Mouse (Mus musculus) forebrain, embryonic 14.5 days (tissue): ENCODE data around the gene Cntn1. TPM values are rescaled to one million over a fixed set of nuclear protein-coding genes. Genes with fewer than 3 reads are reported as not detected.
A peak's percentile ranks its signal among the peaks of the same experiment; 100 is the strongest.

Experiments
- ATAC-seq: fragments of 200-750 bp; cut with Nextera tagmentation; 2 replicates; pipeline ENCODE4 v1.8.0; 2017; ENCODE audit warnings: mild to moderate bottlenecking, moderate library complexity
- DNase-seq: peaks from one replicate; pipeline ENCODE4 v3.0.0-alpha.2; 2015; ENCODE audit warnings: low spot score
- H3K27ac ChIP-seq: fragments of 300-500 bp; sonication (generic); 2 replicates; pipeline ENCODE4 v1.5.1; 2014; ENCODE audit warnings: low read depth, mild to moderate bottlenecking, control low read depth, low read length, moderate library complexity
- H3K27me3 ChIP-seq: fragments of 300-500 bp; sonication (generic); replicated peaks from 2 replicates; pipeline ENCODE4 v1.6.1; 2014; ENCODE audit warnings: low read length, control low read depth, mixed read lengths; ENCODE audit not compliant: control insufficient read depth, insufficient read depth
- H3K36me3 ChIP-seq: fragments of 300-500 bp; sonication (generic); 2 replicates; pipeline ENCODE4 v1.6.1; 2014; ENCODE audit warnings: low read length, control low read depth; ENCODE audit not compliant: control insufficient read depth, insufficient read depth
- H3K4me1 ChIP-seq: fragments of 300-500 bp; sonication (generic); 2 replicates; pipeline ENCODE4 v1.6.1; 2014; ENCODE audit warnings: antibody characterized with exemption, low read length, control low read depth; ENCODE audit not compliant: control insufficient read depth, insufficient read depth
- H3K4me2 ChIP-seq: fragments of 300-500 bp; sonication (generic); 2 replicates; pipeline ENCODE4 v1.6.1; 2014; ENCODE audit warnings: mild to moderate bottlenecking, control low read depth, low read length
- H3K4me3 ChIP-seq: fragments of 300-500 bp; sonication (generic); 2 replicates; pipeline ENCODE4 v1.5.1; 2014; ENCODE audit warnings: low read depth, low read length, control low read depth
- H3K9ac ChIP-seq: fragments of 300-500 bp; sonication (generic); 2 replicates; pipeline ENCODE4 v1.6.1; 2014; ENCODE audit warnings: mild to moderate bottlenecking, low read length, control low read depth, moderate library complexity
- H3K9me3 ChIP-seq: fragments of 300-500 bp; sonication (generic); replicated peaks from 2 replicates; pipeline ENCODE4 v1.6.1; 2016; ENCODE audit warnings: low read length, control low read depth, mixed read lengths; ENCODE audit not compliant: control insufficient read depth
- WGBS: fragments of 180-500 bp; shearing (Covaris S2); extraction: QIAGEN DNeasy Blood & Tissue Kit; methylation state at CpG from one replicate; pipeline ENCODE4 v1.1.7; 2014; 5-methylcytosine and 5-hydroxymethylcytosine counted together
- polyA plus RNA-seq: library from polyadenylated mRNA; unstranded; fragments of >200 nt; fragmentation: Nextera tagmentation; extraction: Ambion mirVana; gene quantifications from 2 replicates; pipeline ENCODE4 v1.2.1, GENCODE M21; 2014

The Cntn1 gene
- polyA plus RNA-seq, 1 experiment from 2014 or later, result 23.4 TPM

DNA sequence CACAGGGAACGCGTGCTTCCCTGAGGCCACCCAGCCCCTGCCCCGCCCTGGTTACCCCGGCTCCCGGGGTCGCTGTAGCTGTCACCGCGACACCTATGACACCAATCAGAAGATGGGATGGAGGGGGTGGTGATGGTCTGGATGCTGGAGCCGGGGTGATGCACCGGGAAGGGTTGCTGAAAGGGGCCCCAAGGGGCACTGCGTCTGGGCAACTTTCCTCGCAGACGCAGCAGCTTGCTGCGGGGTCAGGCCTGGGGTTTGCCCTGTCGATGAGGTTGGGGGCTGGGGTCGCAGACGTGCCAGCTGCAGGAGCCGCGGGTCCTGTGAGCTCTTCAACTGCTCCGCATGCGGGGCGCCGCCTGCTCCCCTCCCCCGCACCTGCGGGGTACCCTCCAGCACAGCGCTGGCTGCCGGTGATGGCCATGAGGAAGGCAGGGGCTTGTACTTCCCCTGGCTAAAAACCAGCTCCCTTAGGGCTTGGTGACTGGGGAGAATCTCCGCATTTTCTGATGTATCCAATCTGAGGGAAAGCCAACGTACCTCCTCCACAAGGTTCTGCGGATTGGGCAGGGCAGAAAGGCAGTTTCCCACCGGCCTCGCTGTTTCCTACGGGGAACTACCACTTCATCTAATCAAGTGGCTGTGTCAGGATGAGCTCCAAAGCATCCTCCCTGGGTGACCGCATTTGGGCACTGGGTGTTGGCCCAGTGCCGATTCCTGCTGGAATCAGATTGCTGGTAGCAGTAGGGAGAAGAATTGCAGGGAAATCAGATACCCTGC lies 578 bp downstream of the Cntn1 start:
- DNase-seq, result peak; percentile 71
- Histone ChIP-seq H3K9ac (peak overlapping the region; percentile 71), H3K36me3 (no peaks in the 10 kb centered on the region), H3K4me2 (peak overlapping the region; percentile 98), H3K27ac (peak overlapping the region; percentile 68), H3K4me3 (peak overlapping the region; percentile 59), H3K27me3 (no peaks in the 10 kb centered on the region), H3K4me1 (peaks cover 5% of the 10 kb centered on the region), H3K9me3 (no peaks in the 10 kb centered on the region)
- WGBS, result under 1% methylated on average over 35 of the region's 35 CpGs
- ATAC-seq, result peak; percentile 78

DNA sequence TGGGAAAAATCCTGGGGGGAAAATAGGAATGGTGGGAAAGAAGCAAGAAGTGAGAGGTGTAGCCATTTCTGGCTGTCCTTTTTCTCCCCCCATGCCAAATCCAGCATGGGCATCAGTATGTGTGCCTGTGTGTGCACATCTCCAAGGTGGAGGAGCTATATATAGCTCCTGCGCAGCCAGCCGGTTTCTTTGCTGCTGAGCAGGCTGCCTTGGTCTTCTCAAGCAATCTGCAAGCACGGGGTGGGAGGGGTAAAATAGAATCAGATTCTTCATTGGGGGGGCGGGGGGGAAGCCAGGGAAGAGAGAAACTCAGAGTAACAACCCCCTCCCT lies 1.1 kb downstream of the Cntn1 start:
- WGBS, result 14% methylated on average over 4 of the region's 4 CpGs
- H3K9me3 ChIP-seq, result no peaks in the 10 kb centered on the region
- DNase-seq, result peak; percentile 51
- peak overlapping the region; percentile 98 for H3K4me2 ChIP-seq
- H3K4me1 ChIP-seq, result peaks cover 5% of the 10 kb centered on the region
- H3K4me3 ChIP-seq, result peak overlapping the region; percentile 59
- no peaks in the 10 kb centered on the region for H3K36me3 ChIP-seq
- ATAC-seq, result peak; percentile 49
- peak overlapping the region; percentile 68 for H3K27ac ChIP-seq
- no peaks in the 10 kb centered on the region for H3K27me3 ChIP-seq
- peak overlapping the region; percentile 71 for H3K9ac ChIP-seq

DNA sequence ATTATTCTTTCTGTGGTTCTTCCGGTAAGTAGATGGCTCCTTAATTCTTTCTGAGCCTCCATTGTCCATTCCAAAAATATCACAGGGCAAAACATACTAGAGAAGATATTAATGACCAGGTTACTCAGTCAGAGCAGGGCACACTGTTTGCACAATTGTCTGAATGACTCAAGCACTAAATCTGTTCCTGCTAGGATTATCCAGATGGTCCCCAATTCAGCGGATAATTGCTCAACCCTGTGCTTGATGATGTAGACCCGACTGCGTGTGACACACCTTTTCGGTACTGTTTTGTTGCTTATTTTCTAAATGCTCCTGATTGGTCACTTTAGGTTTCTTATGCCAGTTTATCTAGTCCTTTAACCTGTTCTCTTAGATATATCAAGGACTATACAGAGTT lies 6.6 kb downstream of the Cntn1 start:
- no peak for ATAC-seq
- H3K9ac ChIP-seq, result no peak overlapping the region
- H3K27ac ChIP-seq, result no peak overlapping the region
- H3K36me3 ChIP-seq, result no peaks in the 10 kb centered on the region
- 91% methylated on average over 5 of the region's 5 CpGs for WGBS
- no peak overlapping the region for H3K4me2 ChIP-seq
- DNase-seq, result no peak
- H3K9me3 ChIP-seq, result no peaks in the 10 kb centered on the region
- no peak overlapping the region for H3K4me3 ChIP-seq
- no peaks in the 10 kb centered on the region for H3K27me3 ChIP-seq
- no peaks in the 10 kb centered on the region for H3K4me1 ChIP-seq

DNA sequence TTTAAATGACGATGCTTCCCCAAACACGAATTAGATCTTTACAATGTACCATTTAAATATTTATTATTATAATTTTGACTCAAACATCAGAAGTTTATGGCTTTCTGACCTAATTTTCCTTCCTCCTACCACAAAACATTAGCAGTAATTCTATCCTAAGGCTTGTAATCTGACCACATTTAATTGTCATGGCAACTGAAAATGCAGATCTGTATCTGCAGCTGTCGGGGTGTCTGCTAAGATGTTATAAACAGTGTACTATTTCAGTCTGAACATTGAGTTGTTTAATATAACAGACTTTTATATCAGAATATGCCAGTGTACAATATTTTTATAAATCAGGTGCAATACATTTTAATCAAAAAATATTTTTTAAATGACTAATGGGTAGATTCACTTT lies 10.0 kb downstream of the Cntn1 start:
- H3K4me3 ChIP-seq, result no peak overlapping the region
- H3K4me1 ChIP-seq, result no peaks in the 10 kb centered on the region
- H3K4me2 ChIP-seq, result no peak overlapping the region
- no peaks in the 10 kb centered on the region for H3K9me3 ChIP-seq
- no peaks in the 10 kb centered on the region for H3K27me3 ChIP-seq
- no peak overlapping the region for H3K27ac ChIP-seq
- ATAC-seq, result no peak
- DNase-seq, result peak; percentile 37
- H3K9ac ChIP-seq, result no peak overlapping the region
- no peaks in the 10 kb centered on the region for H3K36me3 ChIP-seq
- 63% methylated on average over 3 of the region's 3 CpGs for WGBS

DNA sequence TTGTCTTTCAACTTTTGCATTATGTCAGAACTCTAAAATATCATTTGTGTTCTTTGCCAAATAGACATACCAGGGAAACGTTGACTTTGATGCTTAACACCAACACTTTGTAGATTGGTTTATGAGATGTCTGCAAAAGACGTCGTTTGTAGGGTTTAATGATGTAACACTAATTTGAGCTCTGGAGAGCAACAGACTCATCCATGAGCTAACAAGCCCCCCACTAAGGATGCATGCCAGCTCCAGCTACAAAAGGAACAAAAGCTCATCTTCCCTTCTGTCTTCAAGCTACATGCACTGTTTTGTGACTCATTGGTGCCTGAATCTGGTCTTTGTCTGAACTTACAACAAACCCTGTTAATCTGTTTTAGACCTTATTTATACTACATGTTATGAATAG lies 28.5 kb downstream of the Cntn1 start:
- 18% methylated on average over 3 of the region's 3 CpGs for WGBS
- Histone ChIP-seq H3K27ac (no peak overlapping the region), H3K4me2 (no peak overlapping the region), H3K4me1 (no peaks in the 10 kb centered on the region), H3K9ac (no peak overlapping the region), H3K27me3 (no peaks in the 10 kb centered on the region), H3K4me3 (no peak overlapping the region), H3K9me3 (no peaks in the 10 kb centered on the region), H3K36me3 (no peaks in the 10 kb centered on the region)
- DNase-seq (no peak), ATAC-seq (no peak)

DNA sequence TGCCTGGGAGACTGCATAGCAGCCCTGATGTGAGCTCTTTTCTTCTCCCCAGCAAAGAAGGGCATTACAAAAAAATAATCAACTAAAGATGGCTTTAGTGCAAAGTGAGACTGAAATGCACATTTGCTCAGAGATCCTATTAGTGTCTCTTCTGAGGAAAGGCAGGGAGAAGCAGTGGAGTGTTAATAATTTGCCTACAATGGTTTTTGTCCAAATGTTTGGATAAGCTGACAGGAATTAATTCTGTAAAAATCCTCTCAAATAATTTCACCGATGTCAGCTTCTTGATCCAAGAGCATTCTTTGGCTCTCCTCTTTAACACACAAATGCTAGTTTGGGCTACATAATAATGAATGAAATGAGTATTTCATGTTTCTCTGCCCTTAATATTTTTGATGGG lies 34.9 kb downstream of the Cntn1 start:
- WGBS, result 4% methylated on average over 1 of the region's 1 CpGs
- DNase-seq (peak; percentile 50), ATAC-seq (no peak)
- Histone ChIP-seq H3K4me3 (no peak overlapping the region), H3K36me3 (no peaks in the 10 kb centered on the region), H3K9me3 (no peaks in the 10 kb centered on the region), H3K27me3 (no peaks in the 10 kb centered on the region), H3K4me1 (peaks cover 4% of the 10 kb centered on the region), H3K9ac (no peak overlapping the region), H3K27ac (no peak overlapping the region), H3K4me2 (no peak overlapping the region)

DNA sequence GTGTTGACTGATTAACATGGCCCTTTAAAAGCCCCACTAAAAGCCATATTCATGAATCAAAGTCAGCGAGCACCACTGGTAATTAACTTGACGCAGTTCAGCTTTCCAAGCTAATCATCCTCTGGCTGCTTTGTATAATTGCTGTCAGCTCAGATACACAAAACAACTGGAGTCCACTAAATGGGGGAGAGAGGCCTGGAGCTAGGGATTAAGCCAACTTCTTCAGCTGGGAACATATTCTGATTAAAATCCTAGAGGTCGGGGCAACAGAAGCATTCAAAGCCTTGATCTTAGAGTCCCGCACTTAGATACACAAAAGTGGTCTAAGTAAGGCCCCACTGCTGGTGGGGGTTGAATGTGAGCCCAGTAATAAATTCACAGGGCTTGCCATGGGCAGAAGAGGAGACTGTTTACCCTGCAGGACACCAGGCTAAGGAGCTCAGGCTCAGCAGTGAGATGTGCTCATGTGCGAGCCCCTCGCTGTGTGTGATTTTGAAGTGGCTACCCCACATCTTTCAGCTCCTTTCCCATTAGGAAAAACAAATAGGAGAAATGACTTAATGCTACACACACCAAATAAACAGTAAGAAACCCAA lies 36.8 kb downstream of the Cntn1 start:
- Histone ChIP-seq H3K9ac (no peak overlapping the region), H3K9me3 (no peaks in the 10 kb centered on the region), H3K27ac (no peak overlapping the region), H3K27me3 (no peaks in the 10 kb centered on the region), H3K4me3 (no peak overlapping the region), H3K4me1 (peaks cover 4% of the 10 kb centered on the region), H3K4me2 (no peak overlapping the region), H3K36me3 (no peaks in the 10 kb centered on the region)
- 10% methylated on average over 6 of the region's 6 CpGs for WGBS
- DNase-seq, result peak; percentile 58
- ATAC-seq, result peak; percentile 62; the same call in 1 of the 2 replicates

DNA sequence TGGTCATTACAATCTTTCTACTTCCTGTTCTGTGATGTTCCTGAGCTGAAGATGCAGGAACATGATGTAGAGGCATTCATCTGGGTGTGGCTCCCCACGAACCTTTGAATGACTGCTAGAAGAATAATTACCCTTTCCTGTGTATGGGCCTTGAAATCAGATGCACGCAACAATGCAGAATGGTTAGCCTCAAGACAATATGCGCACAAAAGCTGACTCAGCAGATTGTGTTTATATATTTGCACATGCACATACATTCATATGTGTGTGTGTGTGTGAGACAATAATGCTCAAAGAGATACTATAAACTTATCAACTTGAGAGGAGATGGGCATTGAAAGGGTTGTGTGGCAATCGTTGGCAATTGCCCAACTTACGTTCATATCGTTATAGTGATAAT lies 39.8 kb downstream of the Cntn1 start:
- Histone ChIP-seq H3K9me3 (no peaks in the 10 kb centered on the region), H3K4me1 (peaks cover 4% of the 10 kb centered on the region), H3K27me3 (no peaks in the 10 kb centered on the region), H3K4me2 (no peak overlapping the region), H3K27ac (no peak overlapping the region), H3K9ac (no peak overlapping the region), H3K4me3 (no peak overlapping the region), H3K36me3 (no peaks in the 10 kb centered on the region)
- ATAC-seq, result no peak
- WGBS, result 77% methylated on average over 6 of the region's 6 CpGs
- no peak for DNase-seq

DNA sequence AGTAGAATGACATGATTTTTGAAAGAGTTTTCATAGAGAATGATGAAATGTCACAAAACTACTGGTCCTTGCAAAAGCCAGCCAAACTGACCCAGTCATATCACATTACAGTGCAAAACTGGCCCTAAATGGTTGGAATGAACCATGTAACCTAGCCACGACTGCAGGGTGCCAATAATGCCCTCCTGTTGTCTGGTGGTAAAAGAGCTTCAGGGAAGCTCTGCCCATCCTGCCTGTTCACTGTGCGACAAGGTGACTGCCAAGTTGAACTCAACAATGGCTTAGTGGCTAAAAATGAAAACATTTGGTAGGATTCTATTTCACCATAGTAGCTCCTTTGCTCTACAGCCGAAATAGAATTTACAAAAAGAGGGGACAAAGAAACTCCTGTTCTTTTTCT lies 41.1 kb downstream of the Cntn1 start:
- peaks cover 4% of the 10 kb centered on the region for H3K4me1 ChIP-seq
- H3K4me2 ChIP-seq, result no peak overlapping the region
- no peak for ATAC-seq
- 74% methylated on average over 3 of the region's 3 CpGs for WGBS
- H3K27me3 ChIP-seq, result no peaks in the 10 kb centered on the region
- H3K9ac ChIP-seq, result no peak overlapping the region
- no peak overlapping the region for H3K27ac ChIP-seq
- no peaks in the 10 kb centered on the region for H3K36me3 ChIP-seq
- no peak for DNase-seq
- no peaks in the 10 kb centered on the region for H3K9me3 ChIP-seq
- H3K4me3 ChIP-seq, result no peak overlapping the region
